ENCODE assay signal across 19 mouse cellular contexts in the genomic region with DNA sequence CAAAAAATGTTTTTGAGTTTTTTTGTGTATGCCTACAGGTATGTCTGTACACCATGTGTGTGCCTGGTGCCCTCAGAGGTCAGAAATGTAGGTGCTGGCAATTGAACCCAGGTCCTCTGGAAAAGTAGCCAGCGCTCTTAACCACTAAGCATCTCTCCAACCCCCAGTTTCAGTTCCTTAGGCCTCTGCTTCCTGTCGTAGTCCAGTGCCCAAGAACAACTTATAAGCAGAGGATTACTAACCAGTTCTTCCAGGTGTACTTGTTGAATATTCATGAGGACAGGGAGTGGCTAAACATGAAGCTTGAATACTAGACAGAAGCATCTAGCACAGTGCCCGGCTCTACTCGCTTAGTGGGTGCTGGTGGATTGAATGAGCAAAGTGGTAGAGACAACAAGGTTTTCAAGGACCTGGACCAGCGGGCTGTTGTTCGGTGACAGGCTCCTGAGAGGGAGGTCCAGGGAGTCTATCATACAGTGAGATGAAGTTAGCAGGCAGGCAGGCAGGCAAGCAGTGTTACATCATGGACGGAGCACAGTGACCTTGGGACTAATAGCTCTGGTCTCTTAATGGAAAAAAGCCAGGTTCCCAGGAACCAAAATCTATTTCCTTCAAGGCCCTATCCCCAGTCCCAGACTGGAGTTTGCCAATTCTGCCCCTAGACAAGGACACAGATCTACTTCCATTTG. TPM values are rescaled to one million over a fixed set of nuclear protein-coding genes. Genes with fewer than 3 reads are reported as not detected.
DNase-seq lines count a peak whose midpoint lies in the region; ATAC-seq and TF ChIP-seq lines count a peak whose summit lies in the region.
"Had no signal": no experiment of that assay in that cellular context is flagged by ENCODE, and none has a peak within 500 bp of the region (broad histone marks: within the 10 kb centered on the region; RNA-seq: fewer than 3 reads in every experiment).

No protein-coding gene starts in this region.

- 90% methylated on average over 7 of the region's 7 CpGs for WGBS in forebrain, embryonic 11.5 days
- WGBS in forebrain, embryonic 12.5 days = 91% methylated on average over 7 of the region's 7 CpGs
- 59% methylated on average over 7 of the region's 7 CpGs for WGBS in kidney, adult 2 months
- WGBS in midbrain, embryonic 14.5 days = 82% methylated on average over 7 of the region's 7 CpGs

- H3K36me3 ChIP-seq in forebrain, embryonic 11.5 days (ENCODE audit: control insufficient read depth, insufficient read depth, low read length) = no peaks in the 10 kb centered on the region
- no peaks in the 10 kb centered on the region; the same call in 1 of the 2 replicates for H3K36me3 ChIP-seq in forebrain, embryonic 12.5 days (replicated peaks)
- H3K36me3 ChIP-seq in kidney, adult 2 months (ENCODE audit: control insufficient read depth, insufficient read depth, low read length) = no peaks in the 10 kb centered on the region
- peaks cover 5% of the 10 kb centered on the region; the same call in 1 of the 2 replicates for H3K36me3 ChIP-seq in midbrain, embryonic 14.5 days (ENCODE audit: control insufficient read depth, insufficient read depth, low read length)
- H3K36me3 ChIP-seq: liver, embryonic 13.5 days had no signal

- no peak overlapping the region for H3K4me3 ChIP-seq in forebrain, embryonic 11.5 days (ENCODE audit: low read depth, low read length)
- no peak overlapping the region for H3K4me3 ChIP-seq in forebrain, embryonic 12.5 days (replicated peaks)
- H3K4me3 ChIP-seq in kidney, adult 2 months (ENCODE audit: insufficient read depth, low read depth, low read length) = no peak overlapping the region
- H3K4me3 ChIP-seq in midbrain, embryonic 14.5 days (replicated peaks; ENCODE audit: low read depth, low read length) = no peak overlapping the region
- H3K4me3 ChIP-seq: embryonic facial prominence, embryonic 12.5 days; heart, adult 2 months; hindbrain, embryonic 10.5 days; limb, embryonic 10.5 days; liver, embryonic 13.5 days had no signal

- H3K9ac ChIP-seq in forebrain, embryonic 11.5 days (ENCODE audit: low read length) = no peak overlapping the region
- H3K9ac ChIP-seq in forebrain, embryonic 12.5 days = no peak overlapping the region
- H3K9ac ChIP-seq in midbrain, embryonic 14.5 days (replicated peaks; ENCODE audit: low read length) = no peak overlapping the region
- H3K9ac ChIP-seq: embryonic facial prominence, embryonic 12.5 days; liver, embryonic 13.5 days had no signal

- H3K9me3 ChIP-seq in forebrain, embryonic 11.5 days (ENCODE audit: control insufficient read depth, low read length) = no peaks in the 10 kb centered on the region
- H3K9me3 ChIP-seq in forebrain, embryonic 12.5 days = no peaks in the 10 kb centered on the region
- no peaks in the 10 kb centered on the region for H3K9me3 ChIP-seq in midbrain, embryonic 14.5 days (ENCODE audit: control insufficient read depth, low read length)
- H3K9me3 ChIP-seq: embryonic facial prominence, embryonic 12.5 days; hindbrain, embryonic 10.5 days; limb, embryonic 10.5 days; liver, embryonic 13.5 days had no signal

- TF ChIP-seq POLR2A in kidney, adult 2 months (IDR thresholded peaks at IDR 0.05; ENCODE audit: low read depth, low read length) = no peak

- DNase-seq in forebrain, embryonic 11.5 days (ENCODE audit: low spot score) = peak; percentile 42
- peak; percentile 38 for DNase-seq in ES-CJ7 (ENCODE audit: low read depth, low spot score)
- peak; percentile 61 for DNase-seq in kidney, adult 2 months
- peak; percentile 28 for DNase-seq in kidney, postnatal 14 days
- no peak for DNase-seq in cerebellum, postnatal 25 days
- DNase-seq in cerebellum, adult 18-20 months = no peak
- DNase-seq in midbrain, embryonic 14.5 days = no peak
- DNase-seq: gastrocnemius, postnatal 10 days; heart, adult 2 months; layer of hippocampus, postnatal 36 days; liver, embryonic 13.5 days; right cerebral cortex, postnatal 14 days; thymus, postnatal 36 days had no signal

- no peak for ATAC-seq in forebrain, embryonic 11.5 days (replicated peaks; ENCODE audit: low FRiP score)
- no peak for ATAC-seq in forebrain, embryonic 12.5 days (ENCODE audit: low FRiP score)
- no peak for ATAC-seq in midbrain, embryonic 14.5 days (ENCODE audit: low FRiP score, low TSS enrichment)
- ATAC-seq: midbrain, embryonic 16.5 days had no signal

- H3K27ac ChIP-seq in forebrain, embryonic 11.5 days (ENCODE audit: low read depth, low read length) = no peak overlapping the region
- no peak overlapping the region for H3K27ac ChIP-seq in forebrain, embryonic 12.5 days
- peak overlapping the region; percentile 97 for H3K27ac ChIP-seq in kidney, adult 2 months (ENCODE audit: insufficient read depth, low read depth, low read length)
- no peak overlapping the region for H3K27ac ChIP-seq in midbrain, embryonic 14.5 days (replicated peaks; ENCODE audit: low read depth, low read length)
- H3K27ac ChIP-seq: embryonic facial prominence, embryonic 12.5 days; heart, adult 2 months; hindbrain, embryonic 10.5 days; limb, embryonic 10.5 days; liver, embryonic 13.5 days had no signal

- H3K4me1 ChIP-seq in forebrain, embryonic 11.5 days (replicated peaks; ENCODE audit: control insufficient read depth, insufficient read depth, low read length) = no peaks in the 10 kb centered on the region
- H3K4me1 ChIP-seq in forebrain, embryonic 12.5 days = no peaks in the 10 kb centered on the region
- H3K4me1 ChIP-seq in kidney, adult 2 months (ENCODE audit: control insufficient read depth, insufficient read depth, low read length) = 0 out of 2 replicates have a peak, but pooled peaks cover 3% of the 10 kb centered on the region
- no peaks in the 10 kb centered on the region for H3K4me1 ChIP-seq in midbrain, embryonic 14.5 days (ENCODE audit: control insufficient read depth, insufficient read depth, low read length)
- H3K4me1 ChIP-seq: embryonic facial prominence, embryonic 12.5 days had no signal

- no peak overlapping the region for H3K4me2 ChIP-seq in forebrain, embryonic 11.5 days (ENCODE audit: low read depth, low read length, severe bottlenecking)
- H3K4me2 ChIP-seq in forebrain, embryonic 12.5 days = no peak overlapping the region
- no peak overlapping the region for H3K4me2 ChIP-seq in midbrain, embryonic 14.5 days (ENCODE audit: low read length)
- H3K4me2 ChIP-seq: embryonic facial prominence, embryonic 12.5 days; liver, embryonic 13.5 days had no signal

- no peak for TF ChIP-seq CTCF in kidney, adult 2 months (conservative IDR thresholded peaks at IDR 0.05; ENCODE audit: insufficient read depth, insufficient read length, low read depth, low read length)

- H3K27me3 ChIP-seq in forebrain, embryonic 11.5 days (ENCODE audit: control insufficient read depth, insufficient read depth, low read length) = no peaks in the 10 kb centered on the region
- H3K27me3 ChIP-seq in forebrain, embryonic 12.5 days = no peaks in the 10 kb centered on the region
- no peaks in the 10 kb centered on the region for H3K27me3 ChIP-seq in kidney, adult 2 months (replicated peaks; ENCODE audit: control insufficient read depth, insufficient read depth, low read length)
- no peaks in the 10 kb centered on the region for H3K27me3 ChIP-seq in midbrain, embryonic 14.5 days (ENCODE audit: control insufficient read depth, insufficient read depth, low read length)
- H3K27me3 ChIP-seq: embryonic facial prominence, embryonic 12.5 days; liver, embryonic 13.5 days had no signal

RNA-seq across cellular contexts. Expression of gene Ndc1, which starts 7.0 kb away (rescaled TPM):
- polyA plus RNA-seq in forebrain, embryonic 11.5 days (2014; fragmentation: Nextera tagmentation; extraction: Ambion mirVana) = 53.7 and 54.5 TPM in 2 replicates
- polyA plus RNA-seq in forebrain, embryonic 12.5 days (2016; fragmentation: Nextera tagmentation; extraction: Ambion mirVana) = 38.8 and 39.9 TPM in 2 replicates
- 11.3 and 16.1 TPM in 2 replicates for polyA plus RNA-seq in kidney, adult 2 months (2012; rRNA removed)
- 16.5 and 23.2 TPM in 2 replicates for polyA plus RNA-seq in midbrain, embryonic 14.5 days (2014; fragmentation: Nextera tagmentation; extraction: Ambion mirVana)

RNA-seq across cellular contexts. Expression of gene Yipf1, which starts 46.4 kb away (rescaled TPM):
- 35.6 and 40.8 TPM in 2 replicates for polyA plus RNA-seq in forebrain, embryonic 11.5 days (2014; fragmentation: Nextera tagmentation; extraction: Ambion mirVana)
- 35.7 and 41.8 TPM in 2 replicates for polyA plus RNA-seq in forebrain, embryonic 12.5 days (2016; fragmentation: Nextera tagmentation; extraction: Ambion mirVana)
- polyA plus RNA-seq in kidney, adult 2 months (2012; rRNA removed) = 55.7 and 67.6 TPM in 2 replicates
- polyA plus RNA-seq in midbrain, embryonic 14.5 days (2014; fragmentation: Nextera tagmentation; extraction: Ambion mirVana) = 55.2 and 61.9 TPM in 2 replicates

RNA-seq across cellular contexts. Expression of gene Dio1, which starts 53.6 kb away (rescaled TPM):
- polyA plus RNA-seq in forebrain, embryonic 11.5 days (2014; fragmentation: Nextera tagmentation; extraction: Ambion mirVana) = not detected in 2 replicates
- polyA plus RNA-seq in forebrain, embryonic 12.5 days (2016; fragmentation: Nextera tagmentation; extraction: Ambion mirVana) = not detected in 2 replicates
- 70.0 and 72.9 TPM in 2 replicates for polyA plus RNA-seq in kidney, adult 2 months (2012; rRNA removed)
- not detected in 2 replicates for polyA plus RNA-seq in midbrain, embryonic 14.5 days (2014; fragmentation: Nextera tagmentation; extraction: Ambion mirVana)
- polyA plus RNA-seq: embryonic facial prominence, embryonic 12.5 days; frontal cortex, adult 2 months; heart, adult 2 months; hindbrain, embryonic 10.5 days; limb, embryonic 10.5 days; liver, embryonic 13.5 days; midbrain, embryonic 16.5 days had no signal

Comparison
In these comparisons a context has a peak if more than half of its experiments do, and no peak if none do; other contexts are left out.
1. DNase-seq: peak in forebrain, embryonic 11.5 days (single experiment), ES-CJ7 (single experiment), kidney, adult 2 months (single experiment) and kidney, postnatal 14 days (single experiment); none in cerebellum, postnatal 25 days (0 of 2), cerebellum, adult 18-20 months (0 of 2) and midbrain, embryonic 14.5 days (single experiment).
2. RNA of gene Dio1, which starts 53.6 kb away (polyA plus RNA-seq): 70.0 to 72.9 TPM in kidney, adult 2 months; not detected in midbrain, embryonic 14.5 days, not detected in forebrain, embryonic 11.5 days and not detected in forebrain, embryonic 12.5 days; every median in the first group is over 10 times any median in the second.